In the genomic region with DNA sequence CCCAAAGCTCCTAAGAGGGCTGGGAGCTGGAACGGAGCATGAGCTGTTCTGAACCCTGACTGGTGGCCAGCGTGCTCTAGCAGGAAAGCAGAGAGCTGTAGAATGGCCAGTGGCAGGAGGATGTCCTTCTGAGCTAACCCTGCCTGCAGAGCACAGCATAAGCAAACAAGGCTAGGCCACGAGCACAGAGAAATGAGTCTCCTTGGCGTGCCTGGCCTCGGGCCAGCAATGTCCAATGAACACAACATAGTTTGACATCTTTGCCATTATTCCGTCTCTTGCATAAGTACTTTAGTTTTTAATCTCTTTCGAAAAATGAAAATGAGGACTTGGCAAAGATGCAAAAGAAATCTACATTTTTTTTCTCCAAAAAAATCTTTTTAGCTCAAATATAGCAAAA, we compare ENCODE assay signal across 17 mouse cellular contexts.
"Had no signal": no experiment of that assay in that cellular context is flagged by ENCODE, and none has a peak within 500 bp of the region (broad histone marks: within the 10 kb centered on the region; RNA-seq: fewer than 3 reads in every experiment).

No protein-coding gene starts in this region.

- H3K4me3 ChIP-seq: layer of hippocampus, adult 2 months; limb, embryonic 12.5 days; limb, embryonic 15.5 days; lung, embryonic 15.5 days; stomach, embryonic 15.5 days had no signal

- H3K36me3 ChIP-seq: limb, embryonic 12.5 days; limb, embryonic 15.5 days; lung, embryonic 15.5 days; stomach, embryonic 15.5 days had no signal

- H3K4me2 ChIP-seq: limb, embryonic 12.5 days; limb, embryonic 15.5 days; liver, embryonic 11.5 days; lung, embryonic 15.5 days; midbrain, embryonic 11.5 days; stomach, embryonic 15.5 days had no signal

- DNase-seq: kidney, adult 2 months; kidney, postnatal 25 days; layer of hippocampus, adult 9-11 months; liver, postnatal 0 days; midbrain, embryonic 14.5 days; spleen, adult 18-20 months; thymus, postnatal 25 days had no signal

- H3K27ac ChIP-seq: kidney, postnatal 0 days; layer of hippocampus, adult 2 months; limb, embryonic 12.5 days; limb, embryonic 15.5 days; liver, embryonic 14.5 days; lung, embryonic 15.5 days; stomach, embryonic 15.5 days had no signal

- ATAC-seq: intestine, postnatal 0 days; liver, postnatal 0 days had no signal

- H3K9ac ChIP-seq: limb, embryonic 12.5 days; limb, embryonic 15.5 days; liver, embryonic 14.5 days; liver, postnatal 0 days; lung, embryonic 15.5 days; stomach, embryonic 15.5 days had no signal

- H3K9me3 ChIP-seq: limb, embryonic 12.5 days; limb, embryonic 15.5 days; lung, embryonic 15.5 days; stomach, embryonic 15.5 days had no signal

- H3K27me3 ChIP-seq: limb, embryonic 12.5 days; limb, embryonic 15.5 days; lung, embryonic 15.5 days; stomach, embryonic 15.5 days had no signal
